Mouse (Mus musculus) left cerebral cortex, postnatal 10 days (tissue): Measurements from ENCODE around the gene Rap1a. TPM values are rescaled to one million over a fixed set of nuclear protein-coding genes. Genes with fewer than 3 reads are reported as not detected.

Source experiments
- DNase-seq, 2 experiments: peaks; one replicate each; pipeline ENCODE4 v3.0.0; 2021 to 2022; ENCODE audit warnings: low spot score in 2 of 2, mixed read lengths in 1 of 2; ENCODE audit errors: extremely low spot score in 1 of 2
- intact Hi-C: fragments of 180-260 bp; cut with DNase I; formaldehyde crosslinking; loops from one replicate; pipeline ENCODE4 v1.15.1; 2025
- total RNA-seq, 2 experiments: library from RNA; stranded (reverse); gene quantifications; 2 replicates each; pipeline ENCODE4 v1.2.3; 2021

Rap1a gene
- total RNA-seq, 2 experiments from 2014 or later: 75.7 to 86.0 TPM

GRCm38 (mm10) chr3:105808179-105809037 is 7.3 kb upstream of the Rap1a start:
- intact Hi-C loops: loop anchor here (10.0 kb wide), 1 partner anchor 86 kb away; no protein-coding TSS in a partner anchor
- no peak for DNase-seq

DNA sequence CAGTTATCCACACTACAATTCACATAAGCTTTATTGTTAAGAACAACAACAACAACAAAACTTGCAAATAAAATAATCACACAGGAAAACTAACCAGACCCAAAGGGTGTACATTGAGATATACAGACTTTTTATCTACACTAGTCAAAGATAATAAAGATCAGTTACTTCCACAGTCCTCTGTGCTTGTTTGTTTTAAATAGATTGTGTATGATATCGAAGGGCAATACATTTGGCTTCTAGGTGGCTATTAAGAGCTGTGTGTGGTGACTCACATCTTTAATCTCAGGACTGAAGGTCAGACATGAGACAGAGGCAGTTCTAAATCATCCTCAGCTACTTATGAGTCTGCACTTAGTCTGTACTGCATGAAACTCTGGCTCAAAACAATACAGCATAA is 6.5 kb upstream of the Rap1a start:
- intact Hi-C loops: loop anchor here (10.0 kb wide), 1 partner anchor 87 kb away; no protein-coding TSS in a partner anchor
- DNase-seq: no peak

DNA sequence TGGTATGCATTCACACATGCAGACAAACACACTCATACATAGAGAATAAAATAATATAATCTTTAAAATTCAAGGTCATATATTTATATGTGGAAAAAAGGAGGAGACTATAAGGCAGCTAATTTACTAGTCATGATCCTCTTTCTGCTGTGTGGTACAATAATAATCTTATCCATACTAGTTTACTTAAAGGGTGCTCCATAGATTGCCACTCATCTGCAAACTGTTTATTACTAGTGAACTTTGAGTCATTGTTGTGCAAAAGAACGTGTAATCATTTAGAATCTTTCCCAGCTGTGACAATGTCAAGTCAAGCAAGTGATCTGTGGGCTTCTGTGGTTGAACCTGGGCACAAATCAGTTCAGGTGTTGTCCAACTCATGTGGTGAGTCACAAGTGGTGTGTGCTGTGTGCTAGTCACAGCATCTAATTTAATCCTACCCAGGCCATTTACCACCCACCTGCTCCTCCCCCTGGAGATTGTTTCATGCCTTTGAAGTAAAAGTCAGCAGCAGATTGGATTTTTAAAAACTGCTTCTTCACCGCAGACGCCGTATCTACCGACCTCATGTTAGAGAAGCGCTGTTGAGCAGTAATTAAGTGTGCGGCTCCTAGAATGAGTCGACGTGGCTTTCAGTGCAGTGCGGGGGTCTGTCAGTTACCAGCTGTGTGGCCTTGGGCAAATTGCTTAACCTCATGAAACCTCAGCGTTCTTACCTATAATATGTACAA is 5.5 kb upstream of the Rap1a start:
- DNase-seq: no peak

DNA sequence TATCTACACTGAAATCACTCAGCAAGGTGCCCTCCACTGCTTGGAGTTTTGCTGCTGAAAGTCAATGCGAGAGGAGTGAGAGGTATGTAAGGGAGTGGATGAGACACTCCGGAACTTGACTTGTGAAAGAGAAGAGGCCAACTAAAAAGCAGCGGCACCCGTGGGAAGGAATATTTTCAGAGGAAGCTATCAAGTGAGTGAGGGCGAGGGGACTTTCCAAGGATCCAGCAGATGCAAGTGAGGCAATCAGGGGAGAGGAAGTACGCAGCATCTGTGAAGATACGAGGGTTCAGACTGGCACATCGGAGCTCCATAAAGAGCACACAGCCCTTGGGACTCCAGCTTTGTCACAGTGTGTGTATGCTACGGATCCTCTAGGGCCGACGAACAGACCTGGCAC is 2.5 kb upstream of the Rap1a start:
- DNase-seq: no peak
- intact Hi-C loops: loop anchor here (10.0 kb wide), 1 partner anchor 91 kb away; no protein-coding TSS in a partner anchor

More for the DNA sequence above, 5.5 kb upstream of the Rap1a start:
- intact Hi-C loops: loop anchor here (10.0 kb wide), 1 partner anchor 88 kb away; no protein-coding TSS in a partner anchor

DNA sequence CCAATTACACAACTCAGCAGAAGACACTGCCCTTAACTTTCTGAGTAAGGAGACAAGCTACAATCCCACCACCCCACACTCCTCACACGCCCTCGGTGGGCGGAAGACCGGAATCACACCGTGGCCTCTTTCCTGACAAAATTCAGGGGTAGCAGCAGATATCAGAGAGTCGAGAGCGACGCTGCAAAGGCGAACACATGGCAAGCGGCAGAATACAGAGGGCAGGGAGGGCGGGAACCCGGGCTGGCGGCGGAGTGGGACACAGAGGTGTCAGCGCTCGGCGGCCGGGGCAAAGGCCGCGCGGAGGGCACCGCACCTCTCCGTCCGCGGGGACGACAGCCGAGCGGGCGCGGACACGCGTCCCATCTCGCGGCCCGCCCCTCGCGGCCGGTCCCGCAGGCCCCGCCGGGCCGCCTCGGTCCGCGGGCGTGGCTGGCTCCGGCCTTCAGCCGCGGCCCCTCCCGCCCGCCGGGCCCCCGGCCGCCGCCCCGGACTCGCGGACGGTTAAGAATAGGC is 403 bp downstream of the Rap1a start:
- intact Hi-C loops: loop anchor here (10.0 kb wide), 1 partner anchor 94 kb away; no protein-coding TSS in a partner anchor
- DNase-seq: no peak

- intact Hi-C loops: loop anchor here (10.0 kb wide), 1 partner anchor 95 kb away; no protein-coding TSS in a partner anchor
- DNase-seq: no peak
Observed at GRCm38 (mm10) chr3:105800156-105800674, 921 bp downstream of the Rap1a start.

DNA sequence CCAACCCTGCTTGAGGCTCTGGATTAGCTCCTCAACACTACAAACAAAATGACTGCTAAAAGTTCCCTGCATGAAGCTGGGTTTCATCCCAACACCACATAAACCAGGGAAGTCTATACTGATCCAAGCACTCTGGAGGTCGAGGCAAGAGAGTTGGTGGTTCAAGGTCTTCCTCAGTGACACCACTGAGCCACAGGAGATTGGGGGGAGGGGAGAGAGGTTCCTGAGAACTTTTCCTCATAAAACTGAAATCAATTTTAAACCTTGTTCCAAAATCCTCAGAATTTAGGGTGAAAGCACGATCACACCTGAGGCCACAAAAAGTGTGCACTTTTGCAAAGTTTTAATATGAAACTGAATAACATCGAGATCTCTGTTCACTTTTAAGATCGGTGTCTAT is 1.8 kb downstream of the Rap1a start:
- intact Hi-C loops: no loop called here
- DNase-seq: no peak

GRCm38 (mm10) chr3:105798770-105799169 is 2.4 kb downstream of the Rap1a start:
- intact Hi-C loops: no loop called here
- no peak for DNase-seq

- intact Hi-C loops: no loop called here
- no peak for DNase-seq
Observed at GRCm38 (mm10) chr3:105797427-105797826, 3.7 kb downstream of the Rap1a start.

- intact Hi-C loops: no loop called here
- DNase-seq: no peak
Observed at GRCm38 (mm10) chr3:105796761-105797160, 4.4 kb downstream of the Rap1a start.

DNA sequence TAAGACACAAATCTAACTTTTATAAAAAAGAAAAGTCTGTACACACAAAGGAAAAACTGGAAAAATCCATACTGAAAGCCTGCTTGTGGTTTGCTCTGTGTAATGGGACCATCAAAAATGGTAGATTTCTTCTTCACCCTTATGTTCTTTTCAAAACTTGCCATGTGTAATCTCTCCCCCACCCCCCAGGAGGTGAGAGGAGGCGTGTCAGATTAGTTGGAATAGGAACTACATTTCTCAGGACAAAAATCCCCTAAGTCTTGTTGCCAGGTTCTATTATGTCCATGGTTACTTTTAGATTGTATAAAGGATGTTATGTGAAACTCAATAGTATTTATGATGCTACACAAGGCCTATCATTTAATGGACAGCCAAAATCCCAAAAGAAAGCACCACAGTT is 6.8 kb downstream of the Rap1a start:
- intact Hi-C loops: no loop called here
- DNase-seq: no peak

DNA sequence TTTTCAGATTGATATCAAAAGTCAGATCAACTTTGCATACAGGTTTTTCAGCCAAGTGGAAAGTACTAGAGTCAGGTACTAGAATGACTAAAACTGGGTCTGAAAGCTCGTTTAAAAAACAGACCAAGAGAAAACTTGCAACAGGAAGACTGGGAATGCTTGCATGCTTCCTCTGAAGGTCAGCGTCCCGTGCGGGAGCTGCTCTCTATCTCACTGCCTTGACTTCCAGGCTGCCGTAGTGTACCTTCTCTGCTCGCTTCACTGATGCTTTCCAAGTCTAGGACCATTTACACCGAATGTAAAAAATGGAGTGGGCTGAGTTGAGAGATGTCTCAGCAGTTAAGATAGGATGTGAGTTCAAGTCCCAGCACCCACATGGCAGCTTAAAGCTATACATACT is 8.8 kb downstream of the Rap1a start:
- no peak for DNase-seq
- intact Hi-C loops: no loop called here

DNA sequence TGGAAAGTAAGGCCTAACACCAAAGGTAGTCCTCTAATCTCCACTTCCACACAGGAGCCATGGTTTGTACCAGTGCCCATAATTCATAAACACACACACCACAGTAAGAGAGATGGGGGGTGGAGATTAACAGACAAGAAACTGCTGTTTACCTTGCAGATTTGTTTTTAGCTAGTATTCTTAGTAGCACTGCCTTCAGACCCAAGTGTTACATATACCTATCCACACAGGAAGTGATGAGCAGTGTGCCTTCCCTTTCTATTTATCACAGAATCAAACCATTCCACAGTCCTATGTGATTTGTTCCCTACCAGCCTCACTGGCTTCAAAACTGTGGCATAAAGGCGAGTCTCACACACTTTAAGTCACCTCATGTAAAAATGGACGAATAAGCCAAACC is 10.0 kb downstream of the Rap1a start:
- DNase-seq: no peak
- intact Hi-C loops: no loop called here

- intact Hi-C loops: no loop called here
- no peak for DNase-seq
Observed at GRCm38 (mm10) chr3:105790338-105790737, 10.8 kb downstream of the Rap1a start.

DNA sequence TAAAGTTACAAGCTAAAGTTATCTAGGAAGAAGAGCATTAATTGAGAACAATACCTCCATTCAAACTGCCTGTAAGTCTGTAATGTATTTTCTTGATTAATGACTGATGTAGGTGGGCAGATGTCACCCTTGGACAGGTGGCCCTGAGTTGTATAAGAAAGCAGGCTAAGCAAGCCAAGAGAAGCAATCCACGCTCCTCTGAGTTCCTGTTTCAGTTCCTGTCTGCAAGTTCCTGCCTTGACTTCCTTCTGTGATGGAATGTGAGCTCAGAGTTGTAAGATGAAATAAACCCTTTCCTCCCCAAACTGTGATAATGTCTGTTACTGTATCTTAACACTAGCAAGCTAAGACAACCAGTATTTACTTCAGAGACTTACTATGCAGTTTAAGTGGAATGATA is 11.4 kb downstream of the Rap1a start:
- intact Hi-C loops: no loop called here
- DNase-seq: no peak

DNA sequence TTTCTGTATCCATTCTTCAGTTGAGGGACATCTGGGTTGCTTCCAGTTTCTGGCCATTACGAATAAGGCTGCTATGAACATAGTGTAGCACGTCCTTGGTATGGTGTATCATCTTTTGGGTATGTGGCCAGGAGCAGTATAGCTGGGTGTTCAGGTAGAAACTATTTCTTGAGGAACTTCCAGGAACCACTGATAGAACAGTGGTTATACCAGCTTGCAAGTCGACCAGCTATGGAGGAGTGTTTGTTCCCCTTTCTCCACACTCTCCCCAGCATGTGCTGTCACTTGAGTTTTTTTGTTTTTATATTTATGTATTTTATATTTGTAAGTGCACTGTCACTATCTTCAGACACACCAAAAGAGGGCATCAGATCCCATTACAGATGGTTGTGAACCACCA is 13.8 kb downstream of the Rap1a start:
- intact Hi-C loops: no loop called here
- DNase-seq: no peak

GRCm38 (mm10) chr3:105785865-105786264 is 15.3 kb downstream of the Rap1a start:
- DNase-seq: no peak
- intact Hi-C loops: no loop called here

GRCm38 (mm10) chr3:105783809-105784208 is 17.3 kb downstream of the Rap1a start:
- intact Hi-C loops: no loop called here
- DNase-seq: no peak

GRCm38 (mm10) chr3:105782406-105782805 is 18.7 kb downstream of the Rap1a start:
- no peak for DNase-seq
- intact Hi-C loops: no loop called here
